Mouse (Mus musculus): Measurements from ENCODE around the gene Npepps.
"Not testable (repeated sequence)": the region's sequence is repeated elsewhere in the genome, so short reads cannot be mapped to it uniquely, and the experiment has no call there.

Gene Npepps

GRCm38 (mm10) chr11:97228985-97229384, 51.5 kb downstream of the Npepps start:
- DNase-seq, result no peak

GRCm38 (mm10) chr11:97226131-97226530, 54.3 kb downstream of the Npepps start:
- no peak for DNase-seq

GRCm38 (mm10) chr11:97223485-97223884, 57.0 kb downstream of the Npepps start:
- DNase-seq, result no peak

- DNase-seq, result no peak
Observed at GRCm38 (mm10) chr11:97221611-97222010, 58.8 kb downstream of the Npepps start.

GRCm38 (mm10) chr11:97220211-97220610, 60.2 kb downstream of the Npepps start:
- DNase-seq, result no peak

GRCm38 (mm10) chr11:97214411-97214810, 66.0 kb downstream of the Npepps start:
- DNase-seq, result no peak

GRCm38 (mm10) chr11:97210728-97211400, 69.6 kb downstream of the Npepps start:
- DNase-seq, result no peak

GRCm38 (mm10) chr11:97207011-97207422, 73.4 kb downstream of the Npepps start:
- no peak for DNase-seq

- no peak for DNase-seq
Observed at GRCm38 (mm10) chr11:97199519-97199918, 80.9 kb downstream of the Npepps start.

- DNase-seq, result peak; percentile 39
Observed at GRCm38 (mm10) chr11:97198601-97199000, 81.8 kb downstream of the Npepps start.

- no peak for DNase-seq
Observed at GRCm38 (mm10) chr11:97197021-97197420, 83.4 kb downstream of the Npepps start.

GRCm38 (mm10) chr11:97196541-97196940, 83.9 kb downstream of the Npepps start:
- no peak for DNase-seq

- DNase-seq, result no peak
Observed at GRCm38 (mm10) chr11:97192621-97192951, 87.9 kb downstream of the Npepps start.

- no peak for DNase-seq
Observed at GRCm38 (mm10) chr11:97191915-97192620, 88.4 kb downstream of the Npepps start.

- no peak for DNase-seq
Observed at GRCm38 (mm10) chr11:97190992-97191391, 89.4 kb downstream of the Npepps start.

- not testable (repeated sequence) for DNase-seq
Observed at GRCm38 (mm10) chr11:97189645-97190044, 90.8 kb downstream of the Npepps start.

- no peak for DNase-seq
Observed at GRCm38 (mm10) chr11:97189231-97189630, 91.2 kb downstream of the Npepps start.

- DNase-seq, result no peak
Observed at GRCm38 (mm10) chr11:97188643-97188955, 91.8 kb downstream of the Npepps start.

GRCm38 (mm10) chr11:97187764-97188642, 92.4 kb downstream of the Npepps start, which contains the start of gene Kpnb1:
Gene Kpnb1, minus strand, starts transcription at chr11:97187881.
- DNase-seq, result peak; percentile 98

- DNase-seq, result peak; percentile 97
Observed at GRCm38 (mm10) chr11:97186947-97187763, 93.3 kb downstream of the Npepps start.

GRCm38 (mm10) chr11:97185704-97186614, 94.5 kb downstream of the Npepps start:
- no peak for DNase-seq

GRCm38 (mm10) chr11:97184875-97185274, 95.6 kb downstream of the Npepps start:
- no peak for DNase-seq
